Mouse (Mus musculus) lung, adult 2 months (tissue): ENCODE data around the gene Capn5. TPM values are rescaled to one million over a fixed set of nuclear protein-coding genes. Genes with fewer than 3 reads are reported as not detected.

Experiments used
- DNase-seq: peaks from one replicate; pipeline ENCODE4 v3.0.0; 2022
- H3K4me1 ChIP-seq: fragments of 200-500 bp; 2 replicates; pipeline ENCODE4 v1.6.1; 2011; ENCODE audit warnings: low read length; ENCODE audit not compliant: control insufficient read depth, insufficient read depth
- H3K4me3 ChIP-seq: fragments of 200-500 bp; replicated peaks from 2 replicates; pipeline ENCODE3; 2011; ENCODE audit warnings: low read depth, mild to moderate bottlenecking, control low read depth, low read length; ENCODE audit errors: extremely low read depth
- CTCF ChIP-seq: fragments of 200-500 bp; IDR thresholded peaks from 2 replicates; pipeline ENCODE4 v1.5.1; 2011; ENCODE audit warnings: mild to moderate bottlenecking, low read length, control low read depth; ENCODE audit not compliant: insufficient read depth
- POLR2A ChIP-seq: fragments of 200-500 bp; IDR thresholded peaks from 2 replicates; pipeline ENCODE4 v1.6.1; 2011; ENCODE audit warnings: low read depth, mild to moderate bottlenecking, control low read depth, low read length, borderline replicate concordance; ENCODE audit errors: extremely low read depth
- WGBS: fragments of 180-500 bp; shearing (Covaris S2); methylation state at CpG from one replicate; pipeline ENCODE4 v1.1.7; 2018; 5-methylcytosine and 5-hydroxymethylcytosine counted together
- polyA plus RNA-seq: library from polyadenylated mRNA; depleted of rRNA; stranded (reverse); fragments of >200 nt; gene quantifications from 2 replicates; pipeline ENCODE4 v1.2.3, GENCODE M21; 2012

Capn5 gene
- polyA plus RNA-seq, 1 experiment: 22.2 TPM

GRCm38 (mm10) chr7:98177566-98177928, 527 bp downstream of the Capn5 start:
- no peak for DNase-seq
- H3K4me3 ChIP-seq: peak overlapping the region; percentile 71
- peaks cover 10% of the 10 kb centered on the region for H3K4me1 ChIP-seq
- TF ChIP-seq CTCF (no peak), POLR2A (no peak)
- 8% methylated on average over 9 of the region's 9 CpGs for WGBS

GRCm38 (mm10) chr7:98177071-98177485, 996 bp downstream of the Capn5 start:
- DNase-seq: no peak
- 28% methylated on average over 2 of the region's 2 CpGs for WGBS
- Histone ChIP-seq H3K4me1 (peaks cover 14% of the 10 kb centered on the region), H3K4me3 (no peak overlapping the region)
- TF ChIP-seq POLR2A (no peak), CTCF (no peak)

GRCm38 (mm10) chr7:98176322-98177070, 1.6 kb downstream of the Capn5 start:
- Histone ChIP-seq H3K4me3 (no peak overlapping the region), H3K4me1 (peaks cover 16% of the 10 kb centered on the region)
- 49% methylated on average over 8 of the region's 8 CpGs for WGBS
- TF ChIP-seq POLR2A (no peak), CTCF (no peak)
- DNase-seq: no peak

GRCm38 (mm10) chr7:98174883-98175755, 3.0 kb downstream of the Capn5 start:
- WGBS: 85% methylated on average over 4 of the region's 4 CpGs
- no peak overlapping the region for H3K4me3 ChIP-seq
- no peak for DNase-seq
- H3K4me1 ChIP-seq: peaks cover 25% of the 10 kb centered on the region
- no peak for TF ChIP-seq POLR2A

GRCm38 (mm10) chr7:98173408-98173807, 4.7 kb downstream of the Capn5 start:
- no peak for DNase-seq
- TF ChIP-seq CTCF (no peak), POLR2A (no peak)
- Histone ChIP-seq H3K4me1 (peaks cover 25% of the 10 kb centered on the region), H3K4me3 (no peak overlapping the region)
- WGBS: 50% methylated on average over 4 of the region's 4 CpGs

- H3K4me1 ChIP-seq: peaks cover 25% of the 10 kb centered on the region
- no peak overlapping the region for H3K4me3 ChIP-seq
- TF ChIP-seq POLR2A (no peak), CTCF (no peak)
- 79% methylated on average over 8 of the region's 8 CpGs for WGBS
- DNase-seq: no peak
Measured at GRCm38 (mm10) chr7:98172661-98173060, 5.4 kb downstream of the Capn5 start.

GRCm38 (mm10) chr7:98171141-98172073, 6.7 kb downstream of the Capn5 start:
- TF ChIP-seq POLR2A: peak; percentile 21; the same call in 1 of the 2 replicates
- TF ChIP-seq CTCF: no peak
- 39% methylated on average over 6 of the region's 6 CpGs for WGBS
- H3K4me1 ChIP-seq: peaks cover 18% of the 10 kb centered on the region
- DNase-seq: no peak
- H3K4me3 ChIP-seq: no peak overlapping the region

- DNase-seq: no peak
- 11% methylated on average over 10 of the region's 10 CpGs for WGBS
- H3K4me1 ChIP-seq: peaks cover 39% of the 10 kb centered on the region
- H3K4me3 ChIP-seq: no peak overlapping the region
- TF ChIP-seq CTCF: 0 out of 2 replicates have a peak, but pooled peaks have one; percentile 7
- no peak for TF ChIP-seq POLR2A
Measured at GRCm38 (mm10) chr7:98164999-98165528, 13.0 kb downstream of the Capn5 start.

GRCm38 (mm10) chr7:98164382-98164998, 13.6 kb downstream of the Capn5 start:
- peaks cover 43% of the 10 kb centered on the region for H3K4me1 ChIP-seq
- no peak for DNase-seq
- TF ChIP-seq POLR2A (no peak), CTCF (no peak)
- WGBS: 70% methylated on average over 9 of the region's 9 CpGs
- no peak overlapping the region for H3K4me3 ChIP-seq
